Mouse (Mus musculus): ENCODE measurements around the gene Ski.

Ski gene

DNA sequence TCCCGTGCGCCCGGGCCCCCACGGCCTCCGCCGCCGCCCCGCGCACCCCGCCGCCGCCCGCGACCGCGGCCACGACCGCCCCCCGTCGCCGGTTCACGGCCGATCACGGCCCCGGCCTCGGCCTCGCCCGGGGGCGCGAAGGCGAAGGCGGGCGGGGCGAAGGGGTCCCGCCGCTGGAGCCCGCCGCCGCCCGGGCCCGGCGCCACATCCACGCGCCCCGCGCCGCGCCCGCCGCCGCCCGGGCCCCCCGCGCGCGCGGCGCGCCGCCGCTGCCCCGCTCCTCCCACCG lies at the start of gene Ski:
TSS of gene Ski (minus strand) at position 41 of the 289 bp plus-strand sequence.
- in situ Hi-C loops (cut with MseI, MboI), result no loop called here

DNA sequence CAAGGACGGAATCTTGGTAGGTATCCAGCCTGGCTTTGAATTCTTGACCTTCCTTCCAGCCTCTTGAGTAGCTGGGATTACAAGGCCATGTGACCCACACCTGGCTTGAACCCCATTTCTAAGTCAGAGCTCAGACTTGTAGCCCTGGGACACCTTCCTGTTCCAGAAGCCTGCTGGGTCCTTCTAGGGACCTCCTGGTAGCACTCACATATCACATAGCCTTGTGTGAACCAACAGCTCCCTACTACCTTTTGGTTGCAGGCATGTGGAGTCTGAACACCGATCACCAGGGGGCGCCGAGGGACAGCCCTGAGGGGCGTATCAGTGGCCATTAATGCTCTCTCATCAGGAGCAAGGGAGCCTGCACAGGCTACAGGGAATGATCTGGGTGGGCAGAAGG lies 46.0 kb upstream of the Ski start:
- in situ Hi-C loops (cut with MseI, MboI), result no loop called here

DNA sequence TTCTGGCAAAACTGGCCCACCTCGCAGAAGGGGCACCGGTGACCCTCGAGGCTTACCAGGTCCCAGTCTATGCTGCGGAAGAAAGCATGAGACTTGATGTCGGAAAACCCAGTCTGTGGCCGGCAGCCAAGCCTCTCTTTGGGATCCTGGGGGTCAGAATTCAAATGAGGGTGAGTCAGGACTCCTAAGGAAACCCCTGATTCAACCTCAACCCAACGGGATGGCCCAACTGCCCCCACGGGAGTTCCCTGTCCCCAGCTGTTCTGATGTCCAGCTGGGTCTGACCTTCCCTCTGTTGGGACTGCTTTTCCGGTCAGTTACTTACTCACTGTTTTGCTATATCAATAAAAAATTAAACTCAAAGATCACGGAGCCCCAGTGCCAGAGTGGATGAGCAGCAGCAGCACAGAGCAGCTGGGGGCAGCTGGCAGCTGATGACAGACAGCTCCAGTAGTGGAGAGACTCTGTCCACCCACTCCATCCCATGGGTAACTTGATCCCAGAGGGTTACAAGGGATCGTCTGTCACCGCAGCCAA lies 45.3 kb upstream of the Ski start:
- in situ Hi-C loops (cut with MseI, MboI), result no loop called here

DNA sequence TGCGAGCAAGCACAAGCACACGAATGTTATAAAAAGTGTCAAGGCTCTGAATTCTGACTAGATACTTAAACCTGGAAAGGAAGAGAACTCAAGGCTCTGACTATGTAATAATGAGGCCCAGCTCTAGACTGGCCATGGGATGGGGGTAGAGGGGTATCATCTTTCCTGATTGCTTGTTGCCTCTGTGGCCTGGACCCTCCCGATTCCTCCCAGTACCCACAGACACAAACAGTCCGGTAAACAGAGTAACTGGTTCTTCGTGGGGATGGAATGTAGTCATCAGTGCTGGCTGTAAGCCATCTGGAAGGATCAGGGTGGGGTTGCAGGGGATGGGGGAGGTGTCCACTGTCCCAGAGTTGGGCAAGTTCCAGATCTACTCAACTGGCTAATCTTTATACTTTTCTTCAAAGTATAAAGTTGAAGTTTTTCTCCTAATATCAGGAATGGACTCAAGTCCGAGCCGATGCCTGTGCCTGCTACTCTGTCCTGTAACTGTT lies 44.7 kb upstream of the Ski start:
- in situ Hi-C loops (cut with MseI, MboI), result no loop called here

DNA sequence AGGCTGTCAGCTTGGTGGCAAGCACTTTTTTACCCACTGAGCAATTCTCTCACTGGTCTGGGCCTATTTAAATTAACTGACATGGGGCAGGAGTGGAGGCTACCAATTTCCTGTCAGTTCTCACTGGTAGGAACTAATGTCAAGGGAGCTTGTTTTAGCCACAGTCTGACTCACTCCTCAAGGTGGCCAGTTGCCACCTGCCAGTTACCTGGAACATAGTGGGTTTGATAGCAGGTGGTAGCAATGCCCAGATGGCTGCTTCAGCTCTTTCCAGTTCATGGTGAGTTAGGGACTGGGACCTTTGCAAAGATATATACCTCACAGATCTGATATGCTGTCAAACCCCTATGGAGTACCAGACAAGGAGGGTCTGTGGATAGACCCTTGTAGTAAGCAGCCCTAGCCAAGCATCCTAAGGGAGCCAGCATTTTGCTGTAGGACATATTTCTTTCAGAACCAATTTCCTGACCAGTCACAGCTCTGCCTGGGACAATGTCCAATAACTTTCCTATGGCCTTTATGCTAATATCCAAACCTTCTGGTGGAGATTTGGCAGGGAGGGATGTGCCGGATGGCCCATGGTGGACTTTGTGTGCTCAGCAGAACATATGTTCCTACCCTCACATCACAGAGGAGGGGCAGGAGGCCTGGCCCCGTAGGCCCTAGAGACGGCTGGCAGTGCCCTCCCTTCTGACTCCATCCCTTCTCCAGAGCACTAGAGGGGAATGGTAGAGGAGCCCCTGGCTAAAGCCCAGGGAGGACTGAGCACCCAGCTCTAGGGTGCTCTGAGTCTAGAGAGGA lies 42.3 kb upstream of the Ski start:
- in situ Hi-C loops (cut with MseI, MboI), result no loop called here

DNA sequence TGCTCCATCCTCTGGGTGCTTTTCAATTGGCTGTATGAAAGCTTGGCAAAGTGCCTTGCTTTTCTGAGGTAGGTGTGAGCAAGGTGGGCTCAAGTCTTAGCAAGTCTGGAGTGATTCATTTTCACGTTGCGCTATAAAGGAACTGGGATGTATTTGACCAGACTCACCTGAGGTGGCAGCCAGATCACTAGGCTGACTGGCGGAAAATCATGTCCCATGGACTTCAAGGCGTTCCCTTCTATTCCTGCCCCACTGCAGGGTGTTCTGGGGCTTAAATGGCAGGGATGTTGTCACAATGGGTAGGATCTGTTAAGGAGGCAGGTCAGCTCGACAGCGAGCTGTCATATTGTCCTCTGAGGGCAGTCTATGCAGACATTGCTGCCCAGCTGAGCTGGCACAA lies 29.9 kb upstream of the Ski start:
- in situ Hi-C loops (cut with MseI, MboI), result no loop called here

DNA sequence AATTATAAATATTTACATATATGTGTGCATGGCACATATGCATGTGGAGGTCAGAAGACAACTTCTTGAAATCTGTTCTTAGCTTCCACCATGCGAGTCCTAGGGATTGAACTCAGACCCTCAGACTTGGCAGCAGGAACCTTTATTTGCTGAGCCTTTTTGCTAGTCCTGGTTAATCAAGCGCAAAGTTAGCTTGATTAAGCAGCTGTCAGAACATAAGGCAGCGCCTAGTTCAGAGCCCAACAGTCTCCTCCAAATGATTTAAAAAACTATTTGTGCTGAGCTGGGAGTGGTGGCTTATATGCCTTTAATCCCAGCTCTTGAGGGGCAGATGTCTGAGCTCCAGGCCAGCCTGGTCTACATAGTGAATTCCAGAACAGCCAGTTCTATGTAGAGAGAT lies 28.8 kb upstream of the Ski start:
- in situ Hi-C loops (cut with MseI, MboI), result no loop called here

DNA sequence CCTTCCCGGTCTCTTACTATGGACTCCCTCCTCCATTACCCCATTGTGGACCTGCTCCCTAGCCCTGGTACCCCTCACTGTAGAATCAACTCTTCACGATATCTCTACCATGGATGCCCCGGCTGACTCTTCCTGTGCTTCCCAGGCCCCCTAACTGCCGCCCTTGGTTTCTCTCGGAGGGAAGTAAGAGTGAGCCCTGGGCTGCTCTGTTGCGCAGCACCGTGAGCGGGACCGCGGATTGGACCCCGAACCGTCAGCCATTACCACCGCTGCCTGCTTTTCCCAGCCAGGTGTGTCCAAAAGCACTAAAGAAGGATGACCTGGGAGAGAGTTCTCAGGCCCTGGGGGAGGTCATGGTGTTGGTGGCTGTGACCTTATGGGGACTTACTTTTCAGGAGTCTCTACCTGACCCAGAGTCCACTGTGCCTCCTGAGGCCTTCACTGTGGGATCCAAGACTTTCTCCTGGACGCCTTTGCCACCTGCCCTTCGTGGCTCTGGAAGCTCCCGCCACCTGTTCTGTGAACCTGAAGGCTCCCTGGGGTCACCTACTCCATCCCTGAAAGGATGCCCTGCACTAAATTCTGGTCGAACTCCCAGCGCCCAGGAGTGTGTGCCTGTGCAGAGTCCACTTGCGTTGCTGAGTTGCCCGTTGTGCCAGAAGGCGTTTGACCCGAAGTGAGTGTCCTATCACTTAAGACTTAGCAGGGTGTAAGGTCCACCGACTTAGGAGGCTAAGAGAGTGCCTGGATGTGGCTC lies 28.1 kb upstream of the Ski start:
- in situ Hi-C loops (cut with MseI, MboI), result no loop called here

DNA sequence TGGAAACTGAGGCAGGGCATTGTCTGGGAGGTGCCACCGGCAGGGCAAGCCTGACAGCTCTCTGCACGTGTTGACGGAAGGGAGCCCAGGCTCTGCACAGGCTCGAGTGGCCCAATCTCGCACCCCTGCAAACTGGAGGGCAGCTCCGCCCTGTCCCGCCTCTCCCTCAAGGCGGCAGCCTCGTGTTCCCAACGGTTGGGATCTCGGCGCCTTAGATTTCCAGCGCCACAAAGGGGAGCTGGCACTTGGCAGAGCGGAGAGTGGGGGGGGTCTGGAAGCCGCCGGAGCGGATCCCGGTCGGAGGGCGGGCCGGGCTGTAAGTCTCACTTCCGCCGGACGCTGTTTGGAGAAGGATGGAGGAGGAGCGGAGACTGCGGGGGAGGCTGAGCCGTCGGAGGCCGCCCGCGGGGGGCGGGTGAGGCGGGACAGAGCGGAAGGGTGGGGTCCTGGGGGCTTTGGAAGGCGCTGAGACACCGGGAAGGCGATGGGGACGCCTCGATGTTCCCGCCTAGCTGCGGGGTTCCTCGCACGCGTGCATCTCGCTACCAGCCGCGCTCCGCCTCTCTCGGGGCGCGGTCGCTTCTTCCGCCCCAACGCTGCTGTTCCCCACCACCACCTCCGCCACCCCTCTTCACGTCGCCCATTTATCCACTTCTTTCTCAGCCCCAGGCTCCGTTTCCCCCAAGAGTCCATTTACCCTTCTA lies 27.4 kb upstream of the Ski start, which contains the start of gene Faap20:
TSS of gene Faap20 (plus strand) at position 155 of the 704 bp plus-strand sequence.
- in situ Hi-C loops (cut with MseI, MboI), result loop anchor here (5.0 kb wide), 2 partner anchors 152 to 157 kb away; no protein-coding TSS in a partner anchor

DNA sequence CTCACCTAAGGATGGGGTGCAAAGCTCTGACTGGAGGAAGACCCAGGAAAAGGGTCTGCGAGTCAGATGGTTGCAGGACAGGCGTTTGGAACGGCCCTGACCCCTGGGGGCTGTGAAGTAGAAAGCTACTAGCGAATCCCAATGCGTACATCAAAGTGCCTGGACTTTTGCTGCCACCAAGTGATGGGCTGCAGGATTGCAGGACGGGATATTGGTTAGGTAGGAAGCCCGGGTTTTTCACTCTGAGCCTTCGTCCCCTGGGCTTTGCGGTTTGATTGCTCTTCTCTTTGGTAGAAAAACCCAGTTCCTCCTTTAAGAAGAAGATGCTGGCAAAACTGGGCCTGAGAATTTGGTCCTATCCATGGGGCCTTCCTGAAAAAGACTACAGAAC lies 26.9 kb upstream of the Ski start:
- in situ Hi-C loops (cut with MseI, MboI), result loop anchor here (5.0 kb wide), 2 partner anchors 152 to 157 kb away; no protein-coding TSS in a partner anchor

DNA sequence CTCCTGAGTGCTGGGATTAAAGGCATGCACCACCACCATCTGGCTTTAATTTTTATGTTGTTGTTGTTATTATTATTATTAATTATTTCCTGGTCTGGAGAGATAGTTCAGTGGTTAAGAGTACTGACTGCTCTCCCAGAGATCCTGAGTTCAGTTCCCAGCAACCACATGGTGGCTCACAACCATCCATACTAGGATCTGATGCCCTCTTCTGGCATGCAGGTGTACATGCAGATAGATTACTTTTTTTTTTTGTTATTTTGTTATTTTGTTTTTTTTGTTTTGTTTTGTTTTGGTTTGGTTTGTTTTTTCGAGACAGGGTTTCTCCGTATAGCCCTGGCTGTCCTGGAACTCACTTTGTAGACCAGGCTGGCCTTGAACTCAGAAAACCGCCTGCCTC lies 25.7 kb upstream of the Ski start:
- in situ Hi-C loops (cut with MseI, MboI), result loop anchor here (5.0 kb wide), 2 partner anchors 151 to 156 kb away; no protein-coding TSS in a partner anchor

DNA sequence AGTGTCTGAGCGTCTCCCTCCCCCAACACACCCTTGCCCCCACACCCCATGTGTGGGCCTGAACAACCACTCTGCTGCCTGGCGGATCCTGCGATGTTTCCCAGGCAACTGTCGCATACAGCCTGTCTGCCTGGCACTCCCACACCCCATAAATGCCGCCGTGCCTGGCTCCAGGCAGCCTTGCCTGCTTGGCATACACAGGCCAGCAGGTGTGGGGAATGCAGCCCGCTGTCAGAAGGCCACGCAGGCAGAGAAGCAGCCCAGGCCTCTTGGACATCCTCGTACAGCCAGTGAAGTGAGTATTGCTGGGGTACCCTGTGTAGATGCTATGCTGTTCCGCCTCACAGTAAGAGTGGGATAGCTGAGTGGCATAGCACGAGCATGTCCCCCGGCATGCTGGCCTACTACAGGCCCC lies 24.3 kb upstream of the Ski start:
- in situ Hi-C loops (cut with MseI, MboI), result loop anchor here (5.0 kb wide), 2 partner anchors 149 to 154 kb away; no protein-coding TSS in a partner anchor

DNA sequence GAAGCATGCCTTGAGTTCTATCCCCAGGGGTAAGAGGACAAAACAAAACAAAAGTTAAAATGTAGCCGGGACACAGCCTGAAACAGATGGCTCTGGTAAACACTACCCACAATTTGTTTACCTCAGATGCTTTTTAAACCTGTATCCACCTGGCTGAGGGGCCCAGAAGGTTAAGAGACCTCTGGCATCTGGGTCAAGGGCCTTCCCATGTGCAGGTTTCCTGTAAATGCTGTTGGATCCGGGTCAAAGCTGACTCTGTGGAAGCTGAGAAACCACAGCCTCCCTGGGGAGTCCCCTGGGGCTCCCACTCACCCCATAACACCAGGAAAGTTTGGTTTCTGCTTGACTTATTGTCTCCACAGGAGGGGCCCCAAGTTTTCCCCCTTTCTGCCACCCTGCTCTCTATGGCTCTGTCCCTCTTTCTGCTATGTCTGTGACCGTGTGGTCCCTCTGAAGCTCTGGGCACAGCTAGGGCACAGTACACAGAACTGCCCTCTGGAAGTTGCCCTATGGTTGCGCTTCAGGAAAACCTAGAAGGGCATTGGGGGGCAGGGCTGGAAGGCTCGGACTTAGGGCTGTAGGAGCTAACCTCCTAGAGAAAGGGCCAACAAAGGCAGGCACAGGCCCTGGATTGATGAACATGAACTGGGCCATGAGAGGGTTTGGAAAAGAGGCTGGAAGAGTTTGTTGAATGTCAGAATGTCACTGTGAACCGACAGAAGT lies 23.5 kb upstream of the Ski start:
- in situ Hi-C loops (cut with MseI, MboI), result loop anchor here (5.0 kb wide), 2 partner anchors 149 to 154 kb away; no protein-coding TSS in a partner anchor

DNA sequence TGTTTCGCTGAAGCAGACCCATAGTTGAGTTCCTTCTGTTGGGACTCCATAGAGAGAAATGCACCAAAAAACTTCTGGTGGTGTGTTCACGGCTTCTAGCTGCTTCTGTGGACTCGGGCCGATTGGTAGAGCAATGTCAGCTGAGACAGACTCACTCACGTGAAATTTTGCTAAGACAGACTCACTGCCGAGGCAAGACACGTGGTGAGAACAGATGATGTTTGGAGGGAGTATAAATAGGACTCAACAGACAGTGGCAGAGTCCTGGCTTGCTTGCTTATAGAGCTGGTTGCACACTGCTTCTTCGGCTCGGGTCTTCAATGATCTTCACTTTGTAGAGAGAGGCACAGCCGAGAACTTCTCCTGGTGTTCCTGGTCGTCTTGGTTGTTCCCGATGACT lies 20.8 kb upstream of the Ski start:
- in situ Hi-C loops (cut with MseI, MboI), result no loop called here

DNA sequence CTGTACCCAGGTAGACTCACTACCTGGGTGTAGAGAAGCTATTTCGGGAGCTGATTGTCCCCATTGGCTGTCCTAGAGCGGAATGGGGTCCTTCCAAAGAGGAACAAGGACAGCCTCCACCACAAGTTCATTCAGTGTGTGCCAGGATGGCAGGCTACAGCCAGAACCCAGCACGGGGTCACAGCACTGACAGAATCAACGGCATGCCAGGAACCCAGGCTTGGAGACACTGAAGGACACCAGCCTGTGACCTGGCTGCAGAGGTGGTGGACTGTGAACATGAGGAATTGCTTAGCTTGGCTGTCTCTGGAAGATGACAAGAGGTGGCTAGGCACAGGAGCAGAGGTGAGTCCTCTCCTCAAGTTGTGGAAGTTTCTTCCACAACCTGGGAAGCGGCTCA lies 19.9 kb upstream of the Ski start:
- in situ Hi-C loops (cut with MseI, MboI), result no loop called here

DNA sequence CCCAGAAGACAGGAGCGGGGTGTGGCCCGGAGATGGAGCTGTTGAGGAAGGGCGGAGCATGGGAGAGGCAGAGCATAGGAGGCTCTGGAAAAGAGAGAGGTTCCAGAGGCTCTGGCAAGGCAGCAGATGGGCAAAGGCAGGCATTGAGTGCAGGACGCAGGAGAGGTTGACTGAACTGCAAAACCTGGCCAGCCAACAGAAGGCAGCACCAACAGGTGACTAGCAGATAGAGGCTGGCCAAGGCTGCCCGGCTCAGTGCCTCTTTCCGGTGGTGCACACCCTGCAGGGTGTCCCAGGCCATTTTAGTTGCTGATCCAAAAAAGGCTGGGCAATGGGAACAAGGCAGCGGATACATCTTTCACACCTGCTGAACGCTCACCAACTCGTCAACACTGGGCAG lies 19.4 kb upstream of the Ski start:
- in situ Hi-C loops (cut with MseI, MboI), result no loop called here

DNA sequence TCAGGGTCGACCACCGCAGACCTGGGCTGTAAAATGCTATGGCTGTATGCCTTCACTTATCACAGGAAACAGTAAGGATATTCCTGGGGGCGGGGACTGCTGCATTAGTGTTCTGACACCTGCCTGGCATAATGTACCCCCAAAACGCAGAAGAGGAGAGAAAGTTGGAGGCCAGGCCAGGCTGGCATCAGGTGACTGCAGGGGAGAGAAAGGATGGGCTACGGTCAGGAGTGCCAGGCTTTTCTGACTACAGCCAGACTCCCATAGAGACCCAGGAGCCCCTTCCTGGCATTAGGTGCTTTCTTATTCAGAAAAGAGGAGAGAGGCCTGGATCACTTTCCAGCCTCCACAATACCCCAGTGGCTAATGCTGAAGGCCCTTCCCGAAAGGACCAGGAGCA lies 17.1 kb upstream of the Ski start:
- in situ Hi-C loops (cut with MseI, MboI), result no loop called here

DNA sequence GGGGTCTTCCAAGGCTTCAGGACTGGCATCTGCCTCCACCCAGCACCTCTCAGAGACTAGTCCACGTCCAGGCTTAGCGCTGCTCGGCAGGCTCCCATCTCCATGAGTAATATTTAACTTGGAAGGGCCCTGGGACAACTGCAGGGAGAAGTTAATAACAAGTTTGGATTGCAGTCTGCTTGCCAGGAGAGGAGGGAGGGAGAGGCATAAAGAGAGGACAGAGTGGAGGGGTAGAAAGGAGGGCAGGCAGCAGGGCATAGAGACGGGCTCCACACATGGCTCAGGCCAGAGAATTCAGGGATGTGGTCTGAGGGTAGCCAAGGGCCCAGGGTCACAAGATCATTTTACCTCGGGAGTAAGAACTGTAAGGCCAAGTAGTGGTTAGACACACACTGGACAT lies 15.9 kb upstream of the Ski start:
- in situ Hi-C loops (cut with MseI, MboI), result no loop called here

DNA sequence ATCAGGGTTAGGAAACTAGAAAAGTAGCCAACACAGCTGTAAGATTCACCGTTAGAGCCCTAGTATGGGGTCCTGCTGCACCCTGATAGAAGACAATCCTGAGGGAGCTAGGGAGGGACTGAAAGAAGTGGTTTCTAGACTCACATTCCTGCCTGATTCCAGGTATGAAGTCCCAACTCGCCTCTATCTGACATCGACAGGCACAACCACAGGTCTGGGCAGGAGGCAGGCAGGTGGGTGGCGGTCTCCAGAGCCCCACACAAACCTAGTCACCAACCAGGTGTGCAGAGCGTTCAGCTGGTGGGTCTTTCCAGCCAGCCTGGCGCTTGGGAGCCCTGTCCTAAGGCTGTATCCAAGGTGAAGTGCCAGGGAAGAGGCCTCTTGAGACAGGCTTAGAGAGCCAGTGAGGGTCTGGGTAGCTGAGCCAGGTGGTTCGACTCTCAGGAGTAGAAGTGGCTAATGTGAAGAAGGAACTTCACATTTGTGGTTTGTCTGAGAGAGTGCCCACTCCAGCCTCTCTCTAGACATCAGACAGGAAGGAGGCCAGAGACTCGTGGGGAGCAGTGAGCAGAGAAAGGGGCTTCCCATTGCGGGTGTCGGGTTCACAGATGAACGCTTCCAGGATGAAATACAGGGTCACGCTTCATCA lies 14.5 kb upstream of the Ski start:
- in situ Hi-C loops (cut with MseI, MboI), result no loop called here

DNA sequence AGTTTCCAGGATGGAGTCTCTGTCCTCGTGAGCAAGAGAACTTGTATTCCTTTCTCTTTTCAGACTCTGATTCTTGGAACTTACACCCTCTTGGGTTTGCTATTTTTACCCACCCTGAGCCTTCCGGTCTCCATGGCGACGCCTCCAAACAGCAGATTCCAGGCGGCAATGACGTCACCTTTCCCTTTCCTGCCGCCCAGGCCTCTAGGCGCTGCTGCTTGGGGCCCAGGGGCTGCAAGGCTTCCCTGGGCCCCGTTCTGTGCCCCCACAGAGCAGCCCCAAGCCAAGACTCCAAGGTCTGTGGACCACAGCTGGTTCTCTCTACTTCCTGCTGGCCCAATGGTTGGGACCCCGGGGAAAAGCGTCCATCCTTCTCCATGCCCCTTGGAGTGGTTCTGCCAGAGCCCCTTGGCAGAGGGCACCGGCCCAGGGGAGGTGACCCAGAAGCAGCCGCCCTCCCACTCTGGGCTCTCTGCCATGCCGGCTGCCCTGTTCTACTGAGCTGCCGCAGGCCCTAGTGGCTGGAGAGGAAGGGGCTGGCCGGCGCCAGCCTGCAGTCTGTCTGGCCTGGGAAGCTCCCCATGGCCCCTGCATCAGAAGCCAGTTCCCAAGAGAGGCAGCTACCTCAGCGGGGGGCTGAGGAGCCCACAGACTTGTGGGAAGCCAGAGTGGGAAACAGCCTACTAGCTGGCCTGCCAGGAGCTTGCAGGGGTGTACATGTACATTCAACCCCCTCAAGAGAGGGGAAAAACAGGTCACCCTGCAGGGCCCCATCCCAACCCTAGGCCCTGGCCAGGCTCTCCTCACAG lies 13.1 kb upstream of the Ski start:
- in situ Hi-C loops (cut with MseI, MboI), result no loop called here

Data from mouse trophoblast stem cell (cell line).